Mouse (Mus musculus) embryonic facial prominence, embryonic 11.5 days (tissue): ENCODE results near the gene Atp11c. TPM values are rescaled to one million over a fixed set of nuclear protein-coding genes. Genes with fewer than 3 reads are reported as not detected.
A peak's percentile ranks its signal among the peaks of the same experiment; 100 is the strongest.

Experiments used
- ATAC-seq: fragments of 200-750 bp; cut with Nextera tagmentation; replicated peaks from 2 replicates; pipeline ENCODE4 v1.8.0; 2017; ENCODE audit warnings: low read depth; ENCODE audit not compliant: insufficient number of reproducible peaks, low FRiP score, low TSS enrichment
- DNase-seq: peaks from one replicate; pipeline ENCODE4 v3.0.0-alpha.2; 2015; ENCODE audit warnings: low spot score
- H3K27ac ChIP-seq: fragments of 300-500 bp; sonication (generic); replicated peaks from 2 replicates; pipeline ENCODE4 v1.5.1; 2014; ENCODE audit warnings: mild to moderate bottlenecking, low read depth, low read length, control low read depth
- H3K27me3 ChIP-seq: fragments of 300-500 bp; sonication (generic); 2 replicates; pipeline ENCODE4 v1.6.1; 2014; ENCODE audit warnings: mild to moderate bottlenecking, low read length, moderate library complexity, mixed read lengths; ENCODE audit not compliant: control insufficient read depth, insufficient read depth
- H3K36me3 ChIP-seq: fragments of 300-500 bp; sonication (generic); replicated peaks from 2 replicates; pipeline ENCODE4 v1.6.1; 2014; ENCODE audit warnings: low read depth, mild to moderate bottlenecking, low read length, moderate library complexity, mixed read lengths; ENCODE audit not compliant: control insufficient read depth, insufficient read depth
- H3K4me1 ChIP-seq: fragments of 300-500 bp; sonication (generic); 2 replicates; pipeline ENCODE4 v1.6.1; 2014; ENCODE audit warnings: low read length, mixed read lengths; ENCODE audit not compliant: control insufficient read depth, insufficient read depth
- H3K4me2 ChIP-seq: fragments of 300-500 bp; sonication (generic); 2 replicates; pipeline ENCODE4 v1.6.1; 2014; ENCODE audit warnings: low read depth, mild to moderate bottlenecking, control low read depth, low read length, moderate library complexity
- H3K4me3 ChIP-seq: fragments of 300-500 bp; sonication (generic); 2 replicates; pipeline ENCODE4 v1.5.1; 2014; ENCODE audit warnings: low read depth, low read length, control low read depth
- H3K9ac ChIP-seq: fragments of 300-500 bp; sonication (generic); replicated peaks from 2 replicates; pipeline ENCODE4 v1.6.1; 2014; ENCODE audit warnings: mild to moderate bottlenecking, control low read depth, low read length
- H3K9me3 ChIP-seq: fragments of 300-500 bp; sonication (generic); replicated peaks from 2 replicates; pipeline ENCODE4 v1.6.1; 2016; ENCODE audit warnings: mild to moderate bottlenecking, low read length, inconsistent platforms, mixed read lengths; ENCODE audit not compliant: control insufficient read depth
- WGBS: fragments of 180-500 bp; shearing (Covaris S2); extraction: QIAGEN DNeasy Blood & Tissue Kit; methylation state at CpG from one replicate; pipeline ENCODE4 v1.1.7; 2014; 5-methylcytosine and 5-hydroxymethylcytosine counted together
- microRNA counts: library from miRNA; unstranded; fragments of <30 nt; microRNA quantifications from one replicate; lab custom pipeline; 2016
- microRNA-seq: library from miRNA; unstranded; fragments of <30 nt; microRNA quantifications from one replicate; pipeline ENCODE4, GENCODE M21; 2016; ENCODE audit warnings: borderline number of aligned reads
- polyA plus RNA-seq: library from polyadenylated mRNA; unstranded; fragments of >200 nt; fragmentation: Nextera tagmentation; extraction: Ambion mirVana; gene quantifications from 2 replicates; pipeline ENCODE4 v1.2.1, GENCODE M21; 2014

Atp11c gene
- polyA plus RNA-seq, 1 experiment from 2014 or later, result 17.0 TPM

DNA sequence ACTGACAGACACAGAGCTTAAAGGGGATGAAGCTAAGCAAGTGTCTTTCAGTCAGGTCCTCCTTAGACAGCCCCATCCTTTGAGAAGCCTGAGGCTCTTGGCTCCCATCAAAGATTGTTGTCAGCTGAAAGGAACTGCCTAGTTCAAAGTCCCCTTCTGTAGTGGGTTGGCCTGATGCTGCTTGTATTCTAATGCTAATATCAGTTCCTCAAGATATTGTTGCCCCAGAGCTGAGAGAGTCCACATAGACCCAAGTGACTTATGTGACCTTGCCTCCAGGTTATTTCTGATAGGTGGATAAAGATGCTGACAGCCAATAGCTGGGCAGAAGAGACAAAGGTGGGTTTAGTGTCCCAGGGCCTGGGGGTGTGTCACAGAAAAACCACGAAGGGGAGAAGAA lies 404.8 kb downstream of the Atp11c start:
- WGBS, result 43% methylated on average over 1 of the region's 1 CpGs
- no peak overlapping the region for H3K27ac ChIP-seq
- no peaks in the 10 kb centered on the region for H3K4me1 ChIP-seq
- H3K4me3 ChIP-seq, result no peak overlapping the region
- no peaks in the 10 kb centered on the region for H3K9me3 ChIP-seq
- no peak overlapping the region for H3K9ac ChIP-seq
- H3K27me3 ChIP-seq, result no peaks in the 10 kb centered on the region
- no peak overlapping the region for H3K4me2 ChIP-seq
- no peak for DNase-seq
- H3K36me3 ChIP-seq, result no peaks in the 10 kb centered on the region
- ATAC-seq, result no peak

DNA sequence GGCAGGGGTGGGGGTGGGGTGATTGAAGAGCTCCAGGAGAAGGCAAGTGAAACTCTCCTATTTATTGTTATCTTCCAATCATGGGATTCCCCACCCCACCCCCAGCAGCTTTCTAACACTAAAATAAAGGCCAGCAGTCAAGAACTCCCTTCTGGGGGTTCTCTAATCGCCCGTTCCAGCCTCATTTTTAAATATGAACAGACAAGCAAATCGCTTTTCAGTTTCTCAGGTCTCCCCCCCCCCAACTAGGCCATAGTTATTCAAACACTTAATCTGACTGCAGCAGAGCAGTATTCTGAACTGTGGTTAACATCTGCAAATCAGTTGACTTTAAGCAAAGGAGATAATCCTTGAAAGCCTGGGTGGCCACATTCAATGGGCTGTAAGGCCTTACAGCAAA lies 409.9 kb downstream of the Atp11c start:
- Histone ChIP-seq H3K36me3 (no peaks in the 10 kb centered on the region), H3K27ac (no peak overlapping the region), H3K27me3 (0 out of 2 replicates have a peak, but pooled peaks cover 2% of the 10 kb centered on the region), H3K9ac (no peak overlapping the region), H3K9me3 (no peaks in the 10 kb centered on the region), H3K4me2 (no peak overlapping the region), H3K4me1 (no peaks in the 10 kb centered on the region), H3K4me3 (no peak overlapping the region)
- DNase-seq, result no peak
- ATAC-seq, result no peak
- WGBS, result 40% methylated on average over 3 of the region's 3 CpGs

DNA sequence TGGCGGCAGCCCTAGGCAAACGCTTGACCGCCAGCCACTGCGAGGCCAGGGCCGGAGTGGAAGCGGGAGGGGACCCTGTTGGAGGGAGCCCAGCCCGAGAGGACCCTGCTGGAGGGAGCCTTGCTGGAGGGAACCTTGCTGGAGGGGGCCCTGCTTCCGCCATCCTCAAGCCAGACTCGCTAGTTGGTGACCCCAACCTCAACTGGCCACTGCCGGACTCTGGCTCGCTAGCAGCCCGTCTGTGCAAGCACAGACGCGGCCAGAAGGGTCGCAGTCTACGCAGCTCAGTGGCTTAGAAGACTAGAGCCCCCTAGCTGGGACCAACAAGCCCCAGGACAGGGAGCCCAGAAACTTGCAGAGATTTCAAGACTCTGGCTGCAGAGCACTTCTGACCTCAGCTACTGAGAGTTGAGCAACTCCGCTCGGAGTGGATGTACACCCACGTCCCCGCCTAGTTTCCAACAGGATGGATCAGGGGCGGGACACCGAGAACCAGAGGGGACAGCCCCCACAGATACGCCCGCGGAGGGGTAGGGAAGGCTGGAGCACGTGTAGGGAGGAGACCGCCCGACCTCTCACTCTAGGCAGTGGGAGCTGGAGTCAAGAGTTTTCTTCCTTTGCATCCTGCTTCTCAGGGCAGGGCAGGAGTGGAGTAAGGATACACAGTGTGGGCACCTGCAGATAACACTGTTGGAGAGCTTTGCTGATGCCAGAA lies 413.6 kb downstream of the Atp11c start, which contains the start of gene Mcf2:
Mcf2 (minus strand) TSS at position 346 of the 715 bp plus-strand sequence.
- Histone ChIP-seq H3K27me3 (0 out of 2 replicates have a peak, but pooled peaks cover 2% of the 10 kb centered on the region), H3K4me1 (no peaks in the 10 kb centered on the region), H3K36me3 (no peaks in the 10 kb centered on the region), H3K27ac (no peak within 1 kb of the TSS), H3K4me3 (peak within 1 kb of the TSS; percentile 29), H3K9me3 (no peaks in the 10 kb centered on the region), H3K9ac (peak within 1 kb of the TSS; percentile 41), H3K4me2 (peak within 1 kb of the TSS; percentile 70)
- 18% methylated on average over 28 of the region's 28 CpGs for WGBS
- ATAC-seq (peak; percentile 48; the same call in 1 of the 2 replicates), DNase-seq (peak; percentile 25)

DNA sequence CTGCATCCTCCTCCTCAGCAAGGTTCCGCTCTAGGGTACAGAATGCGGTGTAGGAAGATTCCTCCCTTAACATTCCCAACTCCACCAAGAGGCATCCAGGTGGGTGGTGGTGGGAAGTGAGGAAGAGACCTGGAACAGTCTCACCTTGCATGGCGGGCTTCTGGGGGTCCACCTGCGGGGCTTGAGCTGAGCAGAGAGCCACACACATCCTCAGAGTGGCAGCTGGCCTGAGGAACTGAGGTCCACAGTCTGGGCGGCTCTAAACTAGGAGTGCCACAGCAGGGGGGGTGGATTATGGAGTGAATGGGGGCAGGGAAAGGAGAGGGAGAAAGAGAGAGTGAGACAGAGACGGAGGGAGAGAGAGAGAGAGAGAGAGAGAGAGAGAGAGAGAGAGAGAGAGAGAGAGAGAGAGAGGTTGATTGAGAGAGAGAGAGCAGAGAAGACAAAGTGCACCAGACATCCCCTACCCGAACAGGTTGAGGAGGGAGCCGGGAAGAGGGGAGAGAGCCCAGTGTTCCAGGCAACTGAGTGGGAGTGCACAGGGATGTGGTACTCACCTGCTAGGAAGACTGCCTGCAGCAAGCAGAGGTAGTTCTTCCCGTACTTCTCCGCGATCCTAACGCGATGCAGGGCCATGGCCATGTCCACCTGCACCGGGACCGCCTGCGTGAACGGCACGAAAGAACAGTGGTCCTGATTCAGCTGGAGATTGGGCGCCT lies 414.3 kb downstream of the Atp11c start:
- 12% methylated on average over 18 of the region's 19 CpGs for WGBS
- no peak for ATAC-seq
- H3K27ac ChIP-seq, result no peak overlapping the region

More for the DNA sequence above, 414.3 kb downstream of the Atp11c start:
- peak; percentile 1 for DNase-seq
- Histone ChIP-seq H3K4me3 (peak overlapping the region; percentile 29), H3K9me3 (no peaks in the 10 kb centered on the region), H3K27me3 (0 out of 2 replicates have a peak, but pooled peaks cover 2% of the 10 kb centered on the region), H3K4me2 (peak overlapping the region; percentile 70), H3K36me3 (no peaks in the 10 kb centered on the region), H3K4me1 (no peaks in the 10 kb centered on the region), H3K9ac (peak overlapping the region; percentile 41)

MicroRNAs encoded within 50 kb of the gene (microRNA counts, 519-probe panel; counts per million panel counts)
- 1,978 counts per million, percentile 12 among the panel's probes with 10 or more counts for microRNA mmu-miR-505 (lab: Ali Mortazavi, UCI)

Small RNA genes within 50 kb of the gene (microRNA-seq; reads per million reads assigned to microRNA genes)
- gene Mir505, result 273 reads per million, percentile 57 among the genes with 10 or more reads in this experiment

Other genes starting within 250 kb of the Atp11c start
- gene Gm7073, start 53.4 kb downstream of the Atp11c start, polyA plus RNA-seq, result not detected in 2 replicates